Mouse (Mus musculus) spleen, adult 2 months (tissue): ENCODE measurements around the gene Ifnar2. TPM values are rescaled to one million over a fixed set of nuclear protein-coding genes. Genes with fewer than 3 reads are reported as not detected.

Experiments
- DNase-seq, 2 experiments: peaks; one replicate each; pipeline versions ENCODE4 v3.0.0 to v3.0.0-alpha.2; 2012 to 2021; ENCODE audit warnings: low spot score in 2 of 2, low read depth in 1 of 2
- H3K27ac ChIP-seq: fragments of 200-500 bp; 2 replicates; pipeline ENCODE4 v1.5.1; 2012; ENCODE audit warnings: low read length, inconsistent platforms; ENCODE audit not compliant: insufficient read depth
- H3K27me3 ChIP-seq: fragments of 200-500 bp; 2 replicates; pipeline ENCODE4 v1.6.1; 2012; ENCODE audit warnings: mild to moderate bottlenecking, moderate library complexity, low read length, inconsistent platforms; ENCODE audit not compliant: control insufficient read depth, insufficient read depth
- H3K36me3 ChIP-seq: fragments of 200-500 bp; 2 replicates; pipeline ENCODE4 v1.6.1; 2012; ENCODE audit warnings: mild to moderate bottlenecking, low read length, inconsistent platforms; ENCODE audit not compliant: control insufficient read depth, insufficient read depth
- H3K4me1 ChIP-seq: fragments of 200-500 bp; 2 replicates; pipeline ENCODE4 v1.6.1; 2011; ENCODE audit warnings: inconsistent platforms; ENCODE audit not compliant: control insufficient read depth, insufficient read depth, insufficient read length
- H3K4me3 ChIP-seq: fragments of 200-500 bp; 2 replicates; pipeline ENCODE4 v1.5.1; 2011; ENCODE audit warnings: mild to moderate bottlenecking, inconsistent platforms; ENCODE audit not compliant: insufficient read depth, insufficient read length; ENCODE audit errors: extremely low read depth
- CTCF ChIP-seq: fragments of 200-500 bp; IDR thresholded peaks from 2 replicates; pipeline ENCODE4 v1.5.1; 2011; ENCODE audit warnings: mild to moderate bottlenecking, inconsistent platforms; ENCODE audit not compliant: insufficient read depth, insufficient read length, insufficient replicate concordance; ENCODE audit errors: extremely low read depth
- POLR2A ChIP-seq: fragments of 200-500 bp; IDR thresholded peaks from 2 replicates; pipeline ENCODE4 v1.6.1; 2011; ENCODE audit warnings: low read depth, low read length, inconsistent platforms
- WGBS: fragments of 180-500 bp; shearing (Covaris S2); methylation state at CpG from one replicate; pipeline ENCODE4 v1.1.7; 2018; 5-methylcytosine and 5-hydroxymethylcytosine counted together
- polyA plus RNA-seq: library from polyadenylated mRNA; depleted of rRNA; stranded (reverse); fragments of >200 nt; gene quantifications from 2 replicates; pipeline ENCODE4 v1.2.3, GENCODE M21; 2012

Gene Ifnar2
- polyA plus RNA-seq, 1 experiment: 59.6 TPM

DNA sequence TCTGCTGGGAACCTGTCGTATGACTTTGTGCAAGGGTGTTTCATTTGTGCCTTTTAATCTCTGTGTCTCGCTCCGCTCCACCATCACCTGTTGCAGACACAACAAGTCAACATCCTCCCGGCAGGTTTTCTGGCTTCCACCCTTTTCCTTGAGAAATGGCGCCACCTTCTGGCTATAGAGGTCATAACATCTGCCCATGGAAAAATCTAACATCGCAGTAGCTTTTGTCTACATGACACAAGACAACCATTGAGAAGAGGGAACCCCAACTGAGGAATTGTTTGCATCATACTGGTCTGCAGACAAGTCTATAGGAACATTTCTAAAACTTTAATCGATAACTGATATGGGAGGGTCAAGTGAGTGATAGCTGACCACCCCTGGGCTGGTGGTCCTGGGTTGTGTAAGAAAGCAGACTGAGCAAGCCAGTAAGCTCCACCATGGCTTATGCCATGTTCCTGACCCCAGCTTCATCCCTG is 20.5 kb upstream of the Ifnar2 start:
- no peak overlapping the region for H3K4me3 ChIP-seq
- no peaks in the 10 kb centered on the region for H3K27me3 ChIP-seq
- H3K36me3 ChIP-seq: no peaks in the 10 kb centered on the region
- peaks cover 17% of the 10 kb centered on the region; the same call in 1 of the 2 replicates for H3K4me1 ChIP-seq
- TF ChIP-seq CTCF (peak; percentile 68; the same call in 1 of the 2 replicates), POLR2A (no peak)
- peak; percentile 52 to 70 for DNase-seq
- 8% methylated on average over 7 of the region's 7 CpGs for WGBS
- no peak overlapping the region for H3K27ac ChIP-seq

- peaks cover 15% of the 10 kb centered on the region; the same call in 1 of the 2 replicates for H3K4me1 ChIP-seq
- 49% methylated on average over 7 of the region's 7 CpGs for WGBS
- TF ChIP-seq POLR2A: no peak
- no peak overlapping the region for H3K4me3 ChIP-seq
- peak overlapping the region; percentile 26; the same call in 1 of the 2 replicates for H3K27ac ChIP-seq
- H3K27me3 ChIP-seq: no peaks in the 10 kb centered on the region
- DNase-seq: no peak
- H3K36me3 ChIP-seq: no peaks in the 10 kb centered on the region
Measured at GRCm38 (mm10) chr16:91352749-91353148, 19.8 kb upstream of the Ifnar2 start.

DNA sequence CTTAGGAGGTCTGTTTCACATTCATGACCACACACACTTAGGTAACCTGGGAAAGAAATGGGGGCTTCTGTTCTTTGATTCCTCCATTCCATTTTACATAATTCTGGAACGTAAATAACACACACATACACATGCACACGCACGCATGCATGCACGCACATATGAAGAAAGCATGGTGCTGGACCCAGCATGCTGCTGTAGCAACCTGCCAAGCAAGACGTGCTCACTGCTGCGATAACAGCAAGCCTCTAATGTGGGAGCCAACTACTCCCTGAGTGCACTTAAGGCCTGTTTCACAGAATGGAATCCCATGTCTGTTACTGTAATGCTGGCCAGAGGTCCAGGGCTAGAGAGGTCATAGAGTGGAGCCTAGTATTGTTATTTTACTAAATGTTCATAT is 19.4 kb upstream of the Ifnar2 start:
- WGBS: 86% methylated on average over 6 of the region's 6 CpGs
- H3K4me3 ChIP-seq: no peak overlapping the region
- no peak for DNase-seq
- TF ChIP-seq POLR2A (no peak), CTCF (no peak)
- no peaks in the 10 kb centered on the region for H3K27me3 ChIP-seq
- H3K4me1 ChIP-seq: peaks cover 11% of the 10 kb centered on the region; the same call in 1 of the 2 replicates
- peak overlapping the region; percentile 26 for H3K27ac ChIP-seq
- no peaks in the 10 kb centered on the region for H3K36me3 ChIP-seq

DNA sequence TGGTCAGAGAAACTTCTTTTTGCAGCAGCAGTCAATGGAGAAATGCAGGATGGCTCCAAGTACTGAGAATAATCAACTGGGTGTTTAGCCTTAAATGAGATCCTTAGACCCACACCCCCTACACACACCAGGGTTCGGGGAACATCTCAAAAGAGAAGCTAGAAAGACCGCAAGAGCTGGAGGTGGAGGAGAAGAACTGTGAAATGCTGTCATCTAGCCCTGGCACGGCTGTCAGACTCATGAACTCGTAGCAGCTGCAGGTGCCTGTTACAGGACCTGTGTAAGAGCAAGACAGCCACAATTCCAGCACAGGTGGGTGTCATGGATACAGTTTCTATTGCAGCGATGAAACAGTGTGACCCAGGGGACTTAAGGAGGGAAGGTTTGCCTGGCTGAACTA is 18.9 kb upstream of the Ifnar2 start:
- TF ChIP-seq POLR2A (no peak), CTCF (no peak)
- H3K36me3 ChIP-seq: no peaks in the 10 kb centered on the region
- H3K27ac ChIP-seq: peak overlapping the region; percentile 5
- H3K4me3 ChIP-seq: no peak overlapping the region
- no peaks in the 10 kb centered on the region for H3K27me3 ChIP-seq
- 56% methylated on average over 5 of the region's 5 CpGs for WGBS
- H3K4me1 ChIP-seq: peaks cover 11% of the 10 kb centered on the region; the same call in 1 of the 2 replicates
- no peak for DNase-seq

DNA sequence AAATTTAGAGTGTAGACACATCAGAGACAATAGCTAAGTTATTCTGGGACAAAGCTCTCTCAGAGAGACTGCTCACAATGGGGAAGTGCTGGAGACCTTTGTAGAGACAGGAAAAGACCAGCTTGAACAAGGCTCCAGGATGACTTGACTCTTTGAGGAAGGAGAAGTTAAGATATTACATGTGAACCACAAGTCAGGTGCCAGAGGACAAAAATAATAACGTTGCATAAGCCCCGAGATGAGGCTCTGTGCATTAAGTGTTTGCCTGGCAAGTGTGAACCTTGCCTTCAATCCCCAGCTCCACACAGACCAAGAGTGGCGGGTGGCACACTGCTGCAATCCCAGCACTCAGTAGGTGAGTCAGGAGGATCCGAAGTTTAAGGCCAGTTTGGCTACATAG is 18.0 kb upstream of the Ifnar2 start:
- Histone ChIP-seq H3K4me1 (peaks cover 11% of the 10 kb centered on the region; the same call in 1 of the 2 replicates), H3K4me3 (no peak overlapping the region)

GRCm38 (mm10) chr16:91355160-91355559 is 17.4 kb upstream of the Ifnar2 start:
- peak in 1 of 2 experiments; percentile 70 for DNase-seq
- TF ChIP-seq CTCF: no peak
- no peak for TF ChIP-seq POLR2A
- Histone ChIP-seq H3K27ac (peak overlapping the region; percentile 19), H3K4me3 (no peak overlapping the region), H3K27me3 (no peaks in the 10 kb centered on the region), H3K36me3 (no peaks in the 10 kb centered on the region), H3K4me1 (peaks cover 11% of the 10 kb centered on the region; the same call in 1 of the 2 replicates)
- 9% methylated on average over 12 of the region's 12 CpGs for WGBS

More for the DNA sequence above, 18.0 kb upstream of the Ifnar2 start:
- no peaks in the 10 kb centered on the region for H3K27me3 ChIP-seq
- TF ChIP-seq POLR2A (no peak), CTCF (no peak)
- H3K27ac ChIP-seq: peak overlapping the region; percentile 19
- no peak for DNase-seq
- WGBS: 19% methylated on average over 4 of the region's 4 CpGs
- no peaks in the 10 kb centered on the region for H3K36me3 ChIP-seq

DNA sequence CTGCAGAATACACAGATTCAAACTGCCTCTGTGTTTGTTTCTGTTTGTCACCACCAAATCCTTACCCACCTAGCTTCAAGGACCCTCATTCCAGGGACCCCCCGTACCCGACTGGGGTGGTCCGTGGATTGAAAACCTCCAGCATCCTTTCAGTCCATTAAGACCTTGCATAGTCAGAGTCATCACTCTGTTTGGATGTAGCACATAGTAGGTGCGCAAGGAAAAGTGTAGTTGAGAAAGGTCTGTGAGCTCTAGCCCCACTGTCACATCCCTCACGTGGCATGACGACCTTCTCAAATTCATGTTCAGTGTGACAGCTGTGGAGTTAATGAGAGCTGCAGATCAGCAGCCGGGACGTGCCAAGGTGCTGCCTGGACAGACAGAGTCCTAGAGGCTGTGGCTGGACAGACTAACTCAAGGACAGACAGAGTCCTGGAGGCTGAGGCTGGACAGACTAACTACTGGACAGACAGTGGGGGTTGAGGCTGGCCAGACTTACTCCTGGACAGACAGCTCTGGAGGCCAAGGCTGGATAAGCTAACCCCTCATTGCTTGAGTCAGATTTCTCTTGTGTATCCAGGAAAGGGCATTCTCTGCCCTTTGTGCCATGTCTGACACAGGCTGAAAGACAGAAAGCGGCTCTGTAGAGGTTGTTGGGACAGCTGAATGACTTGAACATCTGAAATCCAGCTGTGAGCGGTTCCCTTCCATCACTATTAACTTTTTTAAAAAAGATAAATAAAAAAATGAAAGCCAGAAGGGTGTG is 15.6 kb upstream of the Ifnar2 start:
- no peak for DNase-seq
- Histone ChIP-seq H3K27ac (no peak overlapping the region; the same call in 1 of the 2 replicates), H3K36me3 (no peaks in the 10 kb centered on the region), H3K27me3 (no peaks in the 10 kb centered on the region), H3K4me1 (peaks cover 11% of the 10 kb centered on the region; the same call in 1 of the 2 replicates), H3K4me3 (no peak overlapping the region)
- TF ChIP-seq POLR2A: no peak
- TF ChIP-seq CTCF: no peak
- 91% methylated on average over 10 of the region's 10 CpGs for WGBS
